Mouse (Mus musculus) megakaryocyte, adult 5-6 weeks (primary cell): ENCODE measurements around the gene Cisd1. TPM values are rescaled to one million over a fixed set of nuclear protein-coding genes. Genes with fewer than 3 reads are reported as not detected.

Experiments used
- ATAC-seq: 2 replicates; pipeline ENCODE4 v1.8.0; 2016; ENCODE audit warnings: mild to moderate bottlenecking, inconsistent platforms; ENCODE audit not compliant: poor library complexity, severe bottlenecking
- total RNA-seq, 2 experiments: library from RNA; stranded (forward) in 1 of 2; stranded (reverse) in 1 of 2; fragments of 153-499, 151-499 nt in 1 of 2; fragments of 221-1000, 200-1000 nt in 1 of 2; gene quantifications; 2 replicates each; pipeline versions ENCODE4 v1.2.3 to v1.2.4; 2015 to 2017

Cisd1 gene
- total RNA-seq, 2 experiments from 2014 or later, result 22.8 to 42.5 TPM

DNA sequence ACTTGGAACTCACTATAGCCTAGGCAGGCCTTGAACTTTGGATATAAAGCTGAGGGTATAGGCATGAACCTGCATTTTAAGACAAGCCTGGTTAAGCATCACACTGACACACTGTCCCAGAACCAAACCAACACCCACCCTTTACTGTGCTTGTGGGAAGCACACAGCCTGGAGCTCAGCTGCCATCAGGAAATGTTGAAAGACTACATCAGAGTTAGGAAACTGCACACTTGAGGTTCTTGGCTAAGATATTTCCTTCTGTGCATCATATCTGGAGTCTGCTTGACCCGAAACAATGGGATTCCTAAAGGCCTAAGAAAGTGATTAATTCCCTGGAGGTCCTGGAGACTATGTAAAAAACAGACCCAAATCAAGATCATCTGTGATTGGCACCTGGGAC, 4.5 kb upstream of the Cisd1 start:
- peak; percentile 38 for ATAC-seq

GRCm38 (mm10) chr10:71348637-71349280, 4.0 kb upstream of the Cisd1 start:
- peak; percentile 31 for ATAC-seq

DNA sequence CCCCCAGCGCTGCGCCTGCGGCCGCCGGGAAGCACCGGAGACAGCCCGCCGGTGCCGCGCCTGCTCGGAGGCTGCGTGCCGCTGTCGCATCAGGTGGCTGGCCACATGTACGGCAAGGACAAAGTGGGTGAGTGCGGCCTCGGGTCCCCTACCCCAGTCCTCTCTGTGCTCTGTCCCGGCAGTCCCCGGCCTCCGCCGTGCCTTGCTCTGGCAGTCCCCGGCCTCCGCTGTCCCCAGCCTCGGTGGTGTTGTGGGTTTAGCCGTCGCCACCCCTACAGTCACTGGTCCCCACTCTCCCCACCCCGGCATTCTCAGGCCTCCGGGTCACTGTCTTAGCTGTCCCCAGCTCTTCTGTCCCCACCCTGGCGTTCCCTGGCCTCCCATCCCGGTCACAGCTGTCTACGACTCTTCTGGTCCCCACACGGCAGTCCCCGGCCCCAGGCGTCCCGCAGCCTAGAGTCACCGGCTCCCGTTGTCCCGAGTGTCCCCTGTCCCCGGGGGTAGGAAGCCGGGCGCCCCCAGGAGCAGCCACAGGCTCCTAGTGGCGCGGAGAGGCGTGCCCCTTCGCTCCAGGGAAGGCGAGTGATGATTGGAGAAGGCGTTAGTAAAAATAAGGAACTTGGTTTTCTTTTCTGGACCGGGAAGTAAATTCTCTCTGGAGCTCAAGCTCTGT, 3.3 kb upstream of the Cisd1 start:
- ATAC-seq, result peak; percentile 36

GRCm38 (mm10) chr10:71347509-71347949, 2.8 kb upstream of the Cisd1 start, which contains the start of gene Ipmk:
Gene Ipmk, plus strand, starts transcription at chr10:71347763.
- ATAC-seq, result peak; percentile 64

DNA sequence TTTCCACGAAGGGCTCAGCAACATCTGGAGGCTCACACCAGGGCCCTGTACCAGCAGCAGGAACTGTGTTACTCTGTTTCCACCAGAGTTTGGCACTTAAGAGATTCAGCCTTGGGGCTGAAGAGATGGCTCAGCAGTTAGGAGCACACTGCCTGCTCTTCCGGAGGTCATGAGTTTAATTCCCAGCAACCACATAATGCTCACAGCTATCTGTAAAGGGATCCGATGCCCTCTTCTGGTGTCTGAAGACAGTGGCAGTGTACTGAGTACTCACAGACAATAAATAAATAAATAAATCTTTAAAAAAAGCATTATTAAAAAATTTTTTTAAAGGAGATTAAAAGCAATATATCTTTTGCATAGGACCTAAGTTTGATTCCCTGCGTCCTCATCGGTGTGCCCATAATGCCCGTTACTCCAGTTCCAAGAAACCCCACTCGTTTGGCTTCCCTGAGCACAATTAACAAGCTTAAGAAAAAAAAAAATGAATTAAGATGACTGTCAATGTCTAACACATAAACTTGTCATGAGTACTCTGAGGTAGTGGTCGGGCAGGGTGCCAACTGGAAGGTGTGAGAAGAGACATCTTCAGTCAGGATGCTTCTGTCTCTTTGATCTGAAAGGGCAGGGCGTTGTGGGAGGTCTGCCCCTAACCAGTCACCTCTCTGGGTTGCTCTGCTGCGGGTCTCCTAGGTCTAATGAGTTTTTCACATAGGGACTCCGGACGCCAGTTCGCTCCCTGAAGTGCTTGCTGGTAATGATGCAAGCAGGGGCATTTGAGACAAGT, 2.2 kb upstream of the Cisd1 start:
- ATAC-seq, result peak; percentile 9; the same call in 1 of the 2 replicates

DNA sequence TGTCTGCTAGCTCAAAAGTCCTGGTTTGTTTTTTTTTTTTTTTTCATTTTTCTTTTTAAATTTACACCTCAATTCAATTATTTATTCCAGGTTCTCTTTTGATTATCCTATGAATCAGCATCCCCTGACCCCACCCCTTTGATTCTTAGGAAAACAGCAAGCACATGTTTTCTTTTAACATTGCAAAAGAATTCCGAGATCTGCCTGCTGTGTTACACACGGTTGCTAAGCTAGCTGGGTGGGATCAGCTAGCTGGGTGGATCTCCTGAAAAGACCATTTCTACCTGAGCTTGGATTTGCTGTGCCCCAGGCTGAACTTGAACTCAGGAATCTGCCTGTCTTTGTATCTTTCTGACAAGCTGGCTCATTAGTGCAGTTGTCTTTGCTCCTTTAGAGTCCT, 1.4 kb upstream of the Cisd1 start:
- no peak for ATAC-seq

GRCm38 (mm10) chr10:71343567-71344265, 1.0 kb downstream of the Cisd1 start:
- ATAC-seq, result no peak

DNA sequence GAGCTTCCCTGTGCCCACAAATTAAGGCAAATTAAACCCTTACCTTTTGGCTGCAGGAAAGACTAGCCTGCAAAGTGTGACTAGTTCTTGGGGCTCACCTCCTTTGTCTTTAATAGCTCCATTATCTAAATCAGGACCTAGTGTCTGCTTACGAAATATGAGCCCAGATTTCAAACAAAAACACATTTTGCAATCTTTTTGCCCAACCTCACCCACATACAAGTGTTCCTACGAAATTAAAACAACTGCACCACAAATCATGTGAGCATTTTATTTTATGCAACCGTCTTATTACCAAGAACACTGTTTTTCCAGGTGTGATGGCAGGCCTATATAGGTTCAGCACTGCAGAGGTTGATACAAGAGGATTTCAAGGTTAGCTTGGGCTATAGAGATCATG, 1.6 kb downstream of the Cisd1 start:
- no peak for ATAC-seq

DNA sequence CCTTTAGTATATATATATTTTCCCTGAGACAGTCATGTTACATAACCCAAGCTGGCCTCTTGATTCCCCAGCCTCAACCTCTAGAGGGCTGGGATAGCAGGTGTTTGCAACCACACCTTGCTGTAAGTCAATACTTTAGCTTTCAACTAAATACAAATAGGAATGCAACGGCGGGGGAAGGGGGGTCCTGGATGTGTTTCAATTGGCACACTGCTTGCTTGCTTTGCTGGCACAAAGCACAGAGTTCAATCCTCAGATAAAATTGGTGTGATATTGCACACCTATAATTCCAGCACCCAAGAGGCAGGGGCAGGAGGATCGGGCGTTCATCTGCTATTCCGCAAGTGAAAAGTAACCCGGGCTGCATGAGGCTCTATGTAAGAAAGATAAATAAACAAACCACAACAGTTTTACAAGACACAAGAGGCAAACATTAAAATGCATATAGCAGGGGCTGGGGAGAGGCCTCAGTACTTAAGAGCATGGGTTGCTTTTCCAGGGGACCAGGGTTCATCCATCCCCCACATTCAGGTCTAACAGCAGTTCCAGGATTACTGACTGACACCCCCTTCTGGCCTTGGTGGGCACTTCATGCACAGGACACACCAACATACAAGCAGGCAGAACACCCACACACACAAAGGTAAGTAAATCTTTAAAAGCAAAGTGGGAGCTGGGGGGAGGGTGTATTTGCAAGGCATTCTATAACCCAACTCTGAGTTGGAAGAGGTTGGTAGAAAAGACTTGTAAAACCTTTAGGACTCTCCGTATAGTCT, 2.5 kb downstream of the Cisd1 start:
- no peak for ATAC-seq

GRCm38 (mm10) chr10:71341290-71341689, 3.5 kb downstream of the Cisd1 start:
- no peak for ATAC-seq

- no peak for ATAC-seq
Measured at GRCm38 (mm10) chr10:71340195-71340594, 4.6 kb downstream of the Cisd1 start.

GRCm38 (mm10) chr10:71339463-71339862, 5.3 kb downstream of the Cisd1 start:
- ATAC-seq, result peak; percentile 37; the same call in 1 of the 2 replicates

GRCm38 (mm10) chr10:71338156-71338905, 6.4 kb downstream of the Cisd1 start:
- no peak for ATAC-seq

GRCm38 (mm10) chr10:71337733-71338132, 7.0 kb downstream of the Cisd1 start:
- no peak for ATAC-seq

- ATAC-seq, result no peak
Measured at GRCm38 (mm10) chr10:71332859-71333258, 11.9 kb downstream of the Cisd1 start.

DNA sequence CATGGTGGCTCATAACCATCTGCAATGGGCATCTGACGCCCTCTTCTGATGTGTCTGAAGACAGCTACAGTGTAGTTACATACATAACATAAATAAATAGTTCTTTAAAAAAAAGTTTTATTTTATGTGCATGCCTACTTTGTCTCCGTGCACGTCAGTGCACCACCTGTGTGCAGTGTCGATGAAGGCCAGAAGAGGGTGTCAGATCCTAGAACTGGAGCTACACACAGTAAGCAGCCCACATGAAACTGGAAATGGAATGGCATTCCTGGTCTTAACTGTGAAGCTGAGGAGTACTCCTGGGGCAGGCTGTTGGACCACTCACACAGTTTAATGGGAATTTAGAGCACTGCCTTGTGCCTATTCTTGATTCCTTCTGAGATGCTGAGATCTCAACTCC, 12.4 kb downstream of the Cisd1 start:
- ATAC-seq, result no peak

DNA sequence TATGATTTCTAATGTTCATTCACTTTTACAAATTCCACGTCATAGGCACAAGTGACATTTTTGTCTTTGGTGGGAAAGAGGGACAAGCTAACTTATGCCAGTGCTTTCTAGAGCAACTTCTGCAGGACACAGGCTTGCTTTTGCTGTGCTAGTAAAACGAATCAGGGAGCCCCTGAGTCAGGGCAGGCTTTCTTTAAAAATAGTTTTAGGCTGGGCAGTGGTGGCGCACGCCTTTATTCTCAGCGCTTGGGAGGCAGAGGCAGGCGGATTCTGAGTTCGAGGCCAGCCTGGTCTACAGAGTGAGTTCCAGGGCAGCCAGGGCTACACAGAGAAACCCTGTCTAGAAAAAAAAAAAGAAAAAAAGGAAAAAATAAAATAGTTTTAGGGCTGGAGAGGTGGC, 12.8 kb downstream of the Cisd1 start:
- ATAC-seq, result no peak

GRCm38 (mm10) chr10:71330070-71330469, 14.7 kb downstream of the Cisd1 start:
- no peak for ATAC-seq

DNA sequence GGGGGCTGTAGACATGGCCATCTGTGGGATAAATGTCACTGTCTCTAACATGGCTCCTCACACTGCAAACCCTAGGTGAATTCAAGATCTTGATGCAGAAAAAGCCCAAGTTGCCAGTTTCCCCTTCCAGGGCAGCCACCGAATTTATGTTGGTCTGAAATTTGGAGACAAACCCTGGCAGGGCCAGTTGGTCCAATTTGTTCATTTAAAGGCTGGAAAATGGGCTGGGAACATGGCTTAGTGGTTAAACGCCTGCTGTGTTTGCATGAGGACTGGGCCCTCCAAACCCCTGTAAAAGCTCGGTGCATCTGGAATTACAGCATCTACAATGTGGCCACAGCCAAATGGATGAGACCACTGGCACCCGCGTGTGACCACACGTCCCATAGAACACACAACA, 15.5 kb downstream of the Cisd1 start:
- ATAC-seq, result no peak

GRCm38 (mm10) chr10:71328870-71329269, 15.9 kb downstream of the Cisd1 start:
- ATAC-seq, result no peak
